Mouse (Mus musculus): Measurements from ENCODE around the gene Snrnp27.

Snrnp27 gene

GRCm38 (mm10) chr6:86665076-86665475 lies 19.2 kb downstream of the Snrnp27 start:
- no peak for DNase-seq (ENCODE audit: low spot score)

GRCm38 (mm10) chr6:86660161-86660877 lies 24.0 kb downstream of the Snrnp27 start:
- DNase-seq (ENCODE audit: low spot score) = no peak

GRCm38 (mm10) chr6:86658501-86658900 lies 25.8 kb downstream of the Snrnp27 start:
- DNase-seq (ENCODE audit: low spot score) = no peak

GRCm38 (mm10) chr6:86654270-86654916 lies 29.9 kb downstream of the Snrnp27 start:
- DNase-seq (ENCODE audit: low spot score) = no peak

- DNase-seq (ENCODE audit: low spot score) = no peak
Observed at GRCm38 (mm10) chr6:86653026-86653425, 31.3 kb downstream of the Snrnp27 start.

- no peak for DNase-seq (ENCODE audit: low spot score)
Observed at GRCm38 (mm10) chr6:86646143-86646542, 38.2 kb downstream of the Snrnp27 start.

- no peak for DNase-seq (ENCODE audit: low spot score)
Observed at GRCm38 (mm10) chr6:86645551-86645950, 38.8 kb downstream of the Snrnp27 start.

- DNase-seq (ENCODE audit: low spot score) = no peak
Observed at GRCm38 (mm10) chr6:86644775-86645400, 39.4 kb downstream of the Snrnp27 start.

GRCm38 (mm10) chr6:86641716-86642115 lies 42.6 kb downstream of the Snrnp27 start:
- DNase-seq (ENCODE audit: low spot score) = no peak

GRCm38 (mm10) chr6:86640776-86641175 lies 43.5 kb downstream of the Snrnp27 start:
- DNase-seq (ENCODE audit: low spot score) = no peak

- no peak for DNase-seq (ENCODE audit: low spot score)
Observed at GRCm38 (mm10) chr6:86640161-86640560, 44.2 kb downstream of the Snrnp27 start.

GRCm38 (mm10) chr6:86639180-86640160 lies 44.9 kb downstream of the Snrnp27 start:
- DNase-seq (ENCODE audit: low spot score) = no peak

- no peak for DNase-seq (ENCODE audit: low spot score)
Observed at GRCm38 (mm10) chr6:86638434-86638833, 45.9 kb downstream of the Snrnp27 start.

- DNase-seq (ENCODE audit: low spot score) = no peak
Observed at GRCm38 (mm10) chr6:86637860-86638259, 46.5 kb downstream of the Snrnp27 start.

- DNase-seq (ENCODE audit: low spot score) = no peak
Observed at GRCm38 (mm10) chr6:86637171-86637835, 47.0 kb downstream of the Snrnp27 start.

GRCm38 (mm10) chr6:86636495-86636894 lies 47.8 kb downstream of the Snrnp27 start:
- no peak for DNase-seq (ENCODE audit: low spot score)

- DNase-seq (ENCODE audit: low spot score) = no peak
Observed at GRCm38 (mm10) chr6:86630141-86630540, 54.2 kb downstream of the Snrnp27 start.

- DNase-seq (ENCODE audit: low spot score) = no peak
Observed at GRCm38 (mm10) chr6:86627946-86628345, 56.4 kb downstream of the Snrnp27 start, which contains the start of gene Asprv1. TSS of gene Asprv1 (plus strand) at chr6:86628164.

Measured in retina, embryonic 14.5 days (tissue).